Mouse (Mus musculus) forebrain, embryonic 14.5 days (tissue): ENCODE measurements around the gene Hdlbp. TPM values are rescaled to one million over a fixed set of nuclear protein-coding genes. Genes with fewer than 3 reads are reported as not detected.
"Not testable (repeated sequence)": the region's sequence is repeated elsewhere in the genome, so short reads cannot be mapped to it uniquely, and the experiment has no call there.

ENCODE experiments used
- ATAC-seq: fragments of 200-750 bp; cut with Nextera tagmentation; 2 replicates; pipeline ENCODE4 v1.8.0; 2017; ENCODE audit warnings: mild to moderate bottlenecking, moderate library complexity
- DNase-seq: peaks from one replicate; pipeline ENCODE4 v3.0.0-alpha.2; 2015; ENCODE audit warnings: low spot score
- H3K27ac ChIP-seq: fragments of 300-500 bp; sonication (generic); 2 replicates; pipeline ENCODE4 v1.5.1; 2014; ENCODE audit warnings: low read depth, mild to moderate bottlenecking, control low read depth, low read length, moderate library complexity
- H3K27me3 ChIP-seq: fragments of 300-500 bp; sonication (generic); replicated peaks from 2 replicates; pipeline ENCODE4 v1.6.1; 2014; ENCODE audit warnings: low read length, control low read depth, mixed read lengths; ENCODE audit not compliant: control insufficient read depth, insufficient read depth
- H3K36me3 ChIP-seq: fragments of 300-500 bp; sonication (generic); 2 replicates; pipeline ENCODE4 v1.6.1; 2014; ENCODE audit warnings: low read length, control low read depth; ENCODE audit not compliant: control insufficient read depth, insufficient read depth
- H3K4me1 ChIP-seq: fragments of 300-500 bp; sonication (generic); 2 replicates; pipeline ENCODE4 v1.6.1; 2014; ENCODE audit warnings: antibody characterized with exemption, low read length, control low read depth; ENCODE audit not compliant: control insufficient read depth, insufficient read depth
- H3K4me2 ChIP-seq: fragments of 300-500 bp; sonication (generic); 2 replicates; pipeline ENCODE4 v1.6.1; 2014; ENCODE audit warnings: mild to moderate bottlenecking, control low read depth, low read length
- H3K4me3 ChIP-seq: fragments of 300-500 bp; sonication (generic); 2 replicates; pipeline ENCODE4 v1.5.1; 2014; ENCODE audit warnings: low read depth, low read length, control low read depth
- H3K9ac ChIP-seq: fragments of 300-500 bp; sonication (generic); 2 replicates; pipeline ENCODE4 v1.6.1; 2014; ENCODE audit warnings: mild to moderate bottlenecking, low read length, control low read depth, moderate library complexity
- H3K9me3 ChIP-seq: fragments of 300-500 bp; sonication (generic); replicated peaks from 2 replicates; pipeline ENCODE4 v1.6.1; 2016; ENCODE audit warnings: low read length, control low read depth, mixed read lengths; ENCODE audit not compliant: control insufficient read depth
- WGBS: fragments of 180-500 bp; shearing (Covaris S2); extraction: QIAGEN DNeasy Blood & Tissue Kit; methylation state at CpG from one replicate; pipeline ENCODE4 v1.1.7; 2014; 5-methylcytosine and 5-hydroxymethylcytosine counted together
- polyA plus RNA-seq: library from polyadenylated mRNA; unstranded; fragments of >200 nt; fragmentation: Nextera tagmentation; extraction: Ambion mirVana; gene quantifications from 2 replicates; pipeline ENCODE4 v1.2.1, GENCODE M21; 2014

The Hdlbp gene
- 63.8 and 73.8 TPM in 2 replicates for polyA plus RNA-seq

DNA sequence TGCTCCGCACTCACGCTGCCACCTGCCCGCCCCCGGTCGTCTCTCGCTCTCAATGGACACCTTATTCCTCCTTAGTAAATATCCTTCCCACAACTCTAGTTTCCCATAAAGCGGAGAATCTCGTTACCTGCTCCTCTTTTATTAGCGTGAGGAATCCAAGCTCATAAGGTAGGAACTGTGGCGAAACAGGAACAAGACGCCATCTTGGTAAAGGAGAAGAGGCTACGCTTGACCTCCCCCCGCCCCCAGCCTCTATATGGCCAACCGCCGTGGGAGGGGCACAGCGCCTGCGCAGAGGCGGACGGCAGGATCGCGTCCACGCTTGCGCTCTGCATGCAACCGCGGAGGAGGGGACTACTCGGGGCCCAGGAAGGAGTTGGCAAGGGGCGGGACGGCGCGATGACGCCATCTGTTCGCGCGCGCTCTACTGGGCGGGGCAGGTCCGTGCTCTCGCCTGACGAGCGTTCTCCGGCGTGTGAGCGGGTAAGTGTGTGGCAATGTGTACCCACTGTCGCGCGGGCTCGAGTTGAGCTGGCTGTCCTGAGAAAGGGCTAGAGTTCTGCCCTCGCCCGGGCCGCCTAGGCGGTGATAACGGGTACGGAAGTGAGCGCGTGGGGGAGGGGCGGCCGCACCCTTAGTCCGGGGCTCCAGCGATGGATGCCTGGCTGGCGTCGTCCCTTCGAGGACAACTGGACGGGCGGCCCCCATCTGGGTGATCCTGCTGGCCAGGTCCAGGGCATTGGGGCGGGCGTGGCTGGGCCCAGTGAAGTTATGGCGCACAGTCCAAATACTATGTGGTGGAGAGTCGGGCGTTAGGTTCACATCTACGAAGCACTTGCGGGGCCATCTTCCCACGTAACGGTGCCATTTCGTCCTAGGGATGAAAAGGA lies at the start of gene Hdlbp:
Gene Hdlbp, minus strand, starts transcription at position 230 of the 890 bp plus-strand sequence.
- peak within 1 kb of the TSS; percentile 67 for H3K4me2 ChIP-seq
- H3K36me3 ChIP-seq: no peaks in the 10 kb centered on the region
- no peaks in the 10 kb centered on the region; the same call in 1 of the 2 replicates for H3K9me3 ChIP-seq
- DNase-seq: peak; percentile 99
- peak within 1 kb of the TSS; percentile 93 for H3K27ac ChIP-seq
- peaks cover 5% of the 10 kb centered on the region for H3K4me1 ChIP-seq
- ATAC-seq: peak; percentile 93
- peak within 1 kb of the TSS; percentile 87 for H3K4me3 ChIP-seq
- H3K9ac ChIP-seq: peak within 1 kb of the TSS; percentile 90
- WGBS: under 1% methylated on average over 74 of the region's 74 CpGs
- no peaks in the 10 kb centered on the region for H3K27me3 ChIP-seq

DNA sequence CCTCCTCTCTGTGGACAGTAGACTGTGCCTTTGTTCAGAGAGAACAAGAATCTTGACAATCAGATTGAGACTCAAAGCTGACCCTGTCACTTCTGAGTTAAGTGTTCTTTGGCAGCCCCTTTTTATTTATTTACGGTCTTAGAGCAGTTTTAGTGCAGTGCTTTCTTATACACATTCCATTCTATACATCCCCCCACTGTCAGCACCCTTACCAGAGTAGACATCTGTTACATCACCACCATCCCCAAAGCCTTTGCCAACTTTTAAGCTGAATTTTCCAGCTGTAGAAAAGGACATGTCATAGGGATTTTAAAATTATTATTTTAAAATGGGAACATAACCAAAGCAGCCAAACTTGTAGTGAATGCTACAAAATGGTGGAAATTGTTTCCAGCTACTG lies 43.7 kb upstream of the Hdlbp start:
- no peaks in the 10 kb centered on the region for H3K4me1 ChIP-seq
- no peak overlapping the region for H3K9ac ChIP-seq
- ATAC-seq (no peak), DNase-seq (no peak)
- no peaks in the 10 kb centered on the region for H3K36me3 ChIP-seq
- H3K27me3 ChIP-seq: no peaks in the 10 kb centered on the region
- H3K27ac ChIP-seq: no peak overlapping the region
- no peak overlapping the region for H3K4me2 ChIP-seq
- H3K9me3 ChIP-seq: no peaks in the 10 kb centered on the region
- 91% methylated on average over 1 of the region's 1 CpGs for WGBS
- no peak overlapping the region for H3K4me3 ChIP-seq

DNA sequence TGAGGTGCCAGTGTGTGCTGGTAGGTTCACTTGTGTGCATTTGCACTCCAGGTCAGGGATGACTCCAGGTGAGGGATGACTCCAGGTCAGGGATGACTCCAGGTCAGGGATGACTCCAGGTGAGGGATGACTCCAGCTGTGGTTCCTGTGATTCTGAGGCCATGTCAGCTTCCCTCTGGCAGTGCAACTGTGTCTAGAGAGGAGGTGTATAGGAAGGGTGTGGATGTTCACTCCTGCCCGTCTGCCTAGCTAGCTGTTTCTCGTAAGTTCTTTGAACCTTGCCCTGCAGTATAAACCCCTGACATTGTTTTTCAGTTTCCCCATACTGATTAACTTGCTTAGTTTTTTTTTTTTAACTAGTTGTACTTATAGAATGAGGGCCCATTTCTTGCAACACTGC lies 42.9 kb upstream of the Hdlbp start:
- DNase-seq: no peak
- H3K9ac ChIP-seq: no peak overlapping the region
- no peaks in the 10 kb centered on the region for H3K9me3 ChIP-seq
- no peaks in the 10 kb centered on the region for H3K36me3 ChIP-seq
- H3K27me3 ChIP-seq: no peaks in the 10 kb centered on the region
- no peaks in the 10 kb centered on the region for H3K4me1 ChIP-seq
- H3K4me2 ChIP-seq: no peak overlapping the region
- no peak for ATAC-seq
- H3K4me3 ChIP-seq: no peak overlapping the region
- no peak overlapping the region for H3K27ac ChIP-seq
- 73% methylated on average over 2 of the region's 2 CpGs for WGBS

DNA sequence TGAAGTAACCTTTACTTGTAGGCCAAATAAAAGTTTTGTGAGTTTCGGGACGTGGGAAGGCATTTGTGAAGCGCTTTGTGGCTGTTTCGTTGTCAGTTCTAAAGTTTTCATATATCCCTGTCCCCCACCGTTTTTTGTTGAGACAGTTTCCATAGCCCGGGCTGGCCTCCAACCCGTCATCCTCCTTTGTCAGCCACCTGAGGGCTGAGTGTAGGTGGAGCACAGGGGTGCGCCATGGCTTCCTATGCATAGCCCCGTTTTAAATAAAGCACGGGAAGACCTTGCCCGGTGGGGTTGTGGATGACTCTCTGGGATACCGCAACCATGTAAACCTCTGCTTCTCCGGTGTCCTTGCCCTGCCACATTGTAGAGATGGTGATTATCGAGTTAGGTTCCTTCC lies 34.6 kb upstream of the Hdlbp start:
- H3K9me3 ChIP-seq: no peaks in the 10 kb centered on the region
- DNase-seq (no peak), ATAC-seq (no peak)
- peaks cover 7% of the 10 kb centered on the region for H3K4me1 ChIP-seq
- peak overlapping the region; percentile 93; the same call in 1 of the 2 replicates for H3K4me2 ChIP-seq
- no peak overlapping the region for H3K27ac ChIP-seq
- 78% methylated on average over 14 of the region's 14 CpGs for WGBS
- peaks cover 17% of the 10 kb centered on the region for H3K36me3 ChIP-seq
- H3K9ac ChIP-seq: no peak overlapping the region
- no peak overlapping the region for H3K4me3 ChIP-seq
- H3K27me3 ChIP-seq: no peaks in the 10 kb centered on the region

DNA sequence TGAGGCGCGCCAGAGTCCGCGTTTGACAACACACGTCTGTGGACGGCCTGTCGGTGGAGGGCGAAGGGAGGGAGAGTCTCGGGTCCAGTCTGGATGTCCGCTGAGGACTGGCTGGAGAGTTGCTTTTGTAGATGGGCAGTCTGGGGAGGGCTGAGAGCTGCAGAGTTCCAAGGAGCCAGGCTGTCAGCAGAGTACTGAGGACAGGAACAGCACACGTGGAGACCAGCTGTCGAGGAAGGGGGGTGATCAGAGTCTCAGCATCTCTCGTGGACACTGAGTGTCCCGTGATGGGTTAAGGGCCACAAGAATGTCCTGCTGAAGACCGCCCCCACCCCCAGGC lies 33.7 kb upstream of the Hdlbp start:
- H3K4me1 ChIP-seq: peaks cover 7% of the 10 kb centered on the region
- H3K36me3 ChIP-seq: peaks cover 23% of the 10 kb centered on the region
- H3K9me3 ChIP-seq: no peaks in the 10 kb centered on the region
- 0 out of 2 replicates have a peak overlapping the region, but pooled peaks have one; percentile 48 for H3K27ac ChIP-seq
- WGBS: 2% methylated on average over 15 of the region's 15 CpGs
- peak; percentile 62 for ATAC-seq
- no peaks in the 10 kb centered on the region for H3K27me3 ChIP-seq
- peak overlapping the region; percentile 83 for H3K9ac ChIP-seq
- peak overlapping the region; percentile 67 for H3K4me3 ChIP-seq
- peak overlapping the region; percentile 93 for H3K4me2 ChIP-seq
- no peak for DNase-seq

DNA sequence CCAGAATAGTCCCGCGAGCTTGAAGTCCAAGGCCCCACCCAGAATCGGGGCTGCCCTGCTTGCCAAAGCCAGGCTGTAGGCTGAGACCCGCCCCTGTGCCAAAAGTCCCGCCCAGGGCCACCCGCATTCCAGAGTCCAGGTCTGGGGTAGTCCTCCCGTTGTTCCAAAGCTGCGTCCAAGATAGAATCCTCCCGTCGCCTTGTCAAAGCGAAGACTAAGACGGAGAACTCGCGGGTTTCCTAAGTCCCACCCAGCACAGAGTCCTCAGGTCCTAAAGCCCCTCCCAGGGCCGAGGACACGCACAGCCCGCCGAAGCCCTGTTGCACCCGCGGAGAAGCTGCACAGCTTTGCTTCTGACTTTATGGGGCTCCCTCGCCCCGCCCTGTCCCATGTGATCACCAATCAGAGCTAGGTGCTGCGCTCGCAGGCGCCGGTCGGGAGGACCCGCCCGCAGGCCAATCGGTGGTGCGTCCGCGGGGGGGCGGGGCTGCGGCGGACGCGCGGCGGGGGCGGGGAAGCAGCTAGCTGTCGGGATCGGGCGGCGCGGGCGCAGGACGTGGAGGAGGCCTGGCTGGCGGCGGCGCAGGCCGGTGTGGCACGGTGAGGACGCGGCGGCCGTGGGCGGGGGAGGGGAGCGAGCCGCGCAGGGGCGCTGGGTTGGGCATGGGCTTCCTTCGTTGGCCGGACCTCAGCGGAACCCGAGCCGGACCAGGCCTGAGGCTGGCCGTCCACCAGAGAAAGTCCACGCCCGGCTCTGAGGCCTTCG lies 33.2 kb upstream of the Hdlbp start, which contains the start of gene Farp2:
Gene Farp2, plus strand, starts transcription at position 495 of the 766 bp plus-strand sequence.
- 0 out of 2 replicates have a peak within 1 kb of the TSS, but pooled peaks have one; percentile 48 for H3K27ac ChIP-seq
- under 1% methylated on average over 67 of the region's 71 CpGs for WGBS
- H3K36me3 ChIP-seq: peaks cover 26% of the 10 kb centered on the region
- H3K4me2 ChIP-seq: peak within 1 kb of the TSS; percentile 93
- peak within 1 kb of the TSS; percentile 83 for H3K9ac ChIP-seq
- H3K4me3 ChIP-seq: peak within 1 kb of the TSS; percentile 67
- DNase-seq (peak; percentile 95), ATAC-seq (peak; percentile 98)
- H3K4me1 ChIP-seq: peaks cover 7% of the 10 kb centered on the region
- no peaks in the 10 kb centered on the region for H3K9me3 ChIP-seq
- no peaks in the 10 kb centered on the region for H3K27me3 ChIP-seq

DNA sequence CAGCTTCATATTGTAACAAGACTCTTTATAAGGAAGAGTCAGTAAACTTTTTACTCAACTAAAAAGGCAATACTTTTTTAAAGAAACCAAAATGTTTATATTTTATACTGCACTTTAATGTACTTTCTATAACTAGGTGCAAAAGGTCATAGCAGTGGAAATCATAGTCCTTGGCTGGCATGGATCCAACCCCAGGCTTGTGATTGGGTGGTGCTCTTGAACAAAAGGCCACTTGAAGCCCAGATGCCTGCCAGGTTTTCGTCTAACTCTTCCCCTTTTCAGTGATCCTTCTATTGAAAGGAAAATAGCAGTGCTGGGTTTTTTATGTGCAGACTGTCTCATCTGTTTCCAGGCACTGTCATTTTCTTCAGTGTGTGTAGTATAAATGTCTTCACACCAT lies 30.0 kb upstream of the Hdlbp start:
- not testable (repeated sequence) for H3K4me3 ChIP-seq, H3K4me1 ChIP-seq, H3K9ac ChIP-seq, H3K27me3 ChIP-seq, H3K9me3 ChIP-seq, DNase-seq, H3K27ac ChIP-seq, H3K4me2 ChIP-seq, ATAC-seq
- 5% methylated on average over 1 of the region's 1 CpGs for WGBS
- peaks cover 51% of the 10 kb centered on the region for H3K36me3 ChIP-seq

DNA sequence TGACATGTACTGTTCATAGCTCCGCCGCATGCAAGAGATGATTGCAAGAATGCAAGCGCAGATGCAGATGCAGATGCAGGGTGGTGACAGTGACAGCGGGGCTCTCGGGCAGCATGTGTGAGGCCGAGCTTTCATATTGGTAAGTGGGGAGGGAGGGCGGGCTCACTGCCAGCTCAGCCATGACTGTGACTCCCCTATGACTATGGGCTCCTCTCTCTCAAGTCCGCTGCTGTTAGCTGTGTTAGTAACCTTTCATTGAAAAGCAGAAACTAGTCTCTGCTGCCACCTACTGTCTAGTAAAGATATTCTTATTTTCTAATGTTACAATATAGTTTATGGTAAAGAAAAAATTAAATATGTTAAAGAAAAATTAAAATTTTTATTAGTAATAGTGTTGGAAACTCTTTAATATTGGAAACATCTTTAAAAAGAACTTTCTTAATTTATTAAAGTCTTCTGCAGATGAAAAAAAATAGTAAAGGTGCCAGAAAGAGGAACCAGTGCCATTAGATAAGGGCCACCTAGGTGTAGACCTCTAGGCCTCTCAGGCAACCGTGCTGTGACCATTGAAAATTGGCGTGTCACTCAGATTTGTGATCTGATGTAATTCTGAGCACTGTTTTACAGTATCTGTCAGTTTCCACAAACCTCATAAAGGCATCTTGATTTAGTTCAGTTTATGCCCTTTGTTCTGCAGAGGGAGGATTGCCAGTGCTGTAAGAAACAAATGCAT lies 28.5 kb upstream of the Hdlbp start:
- no peak overlapping the region for H3K4me2 ChIP-seq
- 58% methylated on average over 10 of the region's 10 CpGs for WGBS
- H3K27ac ChIP-seq: no peak overlapping the region
- no peak overlapping the region for H3K9ac ChIP-seq
- no peaks in the 10 kb centered on the region for H3K27me3 ChIP-seq
- peaks cover 62% of the 10 kb centered on the region for H3K36me3 ChIP-seq
- no peaks in the 10 kb centered on the region for H3K9me3 ChIP-seq
- peak; percentile 83 for DNase-seq
- no peak overlapping the region for H3K4me3 ChIP-seq
- peaks cover 2% of the 10 kb centered on the region for H3K4me1 ChIP-seq
- peak; percentile 11; the same call in 1 of the 2 replicates for ATAC-seq
